Mouse (Mus musculus): ENCODE results near the gene Nav2.

Gene Nav2

GRCm38 (mm10) chr7:49249462-49249861, 340.9 kb downstream of the Nav2 start:
- CTCF ChIA-PET = interaction anchor here (1.1 kb wide), 1 partner anchor 24 kb away, joined by 3 read pairs; no protein-coding TSS in a partner anchor

DNA sequence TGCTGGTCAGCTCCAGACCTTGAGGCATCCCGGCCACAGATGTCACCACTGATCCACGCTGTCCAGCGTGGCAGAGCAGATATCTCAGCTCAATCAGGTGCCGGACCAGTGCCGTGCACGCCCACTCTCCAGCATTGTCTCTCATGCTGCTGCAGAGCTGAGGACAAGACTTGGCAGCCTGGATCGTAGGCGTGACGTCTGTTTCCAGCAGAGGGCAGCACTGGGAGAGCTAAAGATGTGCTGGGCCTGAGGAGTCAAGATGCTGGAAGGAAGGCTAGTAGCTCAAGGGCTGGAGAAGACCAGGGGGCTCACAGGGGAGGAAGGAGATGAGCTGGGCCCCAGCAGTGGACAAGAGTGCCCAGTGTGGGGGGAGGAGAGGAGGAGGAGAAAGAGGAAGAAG, 341.5 kb downstream of the Nav2 start:
- CTCF ChIA-PET = interaction anchor here (1.1 kb wide), 1 partner anchor 23 kb away, joined by 3 read pairs; no protein-coding TSS in a partner anchor

- CTCF ChIA-PET = interaction anchor here (0.5 to 1.1 kb wide), 4 partner anchors 22 to 415 kb away, joined by 3 to 5 read pairs (median 4); no protein-coding TSS in a partner anchor
Measured at GRCm38 (mm10) chr7:49250581-49251307, 342.2 kb downstream of the Nav2 start.

DNA sequence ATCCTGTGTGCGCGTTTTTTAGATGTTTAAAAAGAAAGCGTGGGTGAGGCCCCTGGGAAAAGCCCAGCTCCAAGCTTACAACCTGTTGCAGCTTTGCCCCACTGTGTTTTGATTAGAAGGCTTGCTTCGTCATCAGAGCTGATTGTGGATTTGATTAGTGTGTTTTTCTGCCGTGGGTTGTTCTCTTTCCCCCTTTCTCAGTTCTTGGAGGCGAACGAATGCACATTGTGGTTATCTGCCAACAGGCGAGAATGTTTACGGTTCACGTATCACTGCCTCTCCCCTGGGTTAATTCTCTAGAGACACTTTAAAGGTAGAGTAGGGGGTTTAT, 342.8 kb downstream of the Nav2 start:
- CTCF ChIA-PET = interaction anchor here (0.5 kb wide), 1 partner anchor 104 kb away, joined by 3 read pairs; no protein-coding TSS in a partner anchor

- CTCF ChIA-PET = interaction anchor here (0.7 kb wide), 1 partner anchor 491 kb away, joined by 3 read pairs; no protein-coding TSS in a partner anchor
Measured at GRCm38 (mm10) chr7:49252444-49252843, 343.9 kb downstream of the Nav2 start.

GRCm38 (mm10) chr7:49252902-49253301, 344.4 kb downstream of the Nav2 start:
- CTCF ChIA-PET = interaction anchor here (0.7 kb wide), 1 partner anchor 491 kb away, joined by 3 read pairs; no protein-coding TSS in a partner anchor

DNA sequence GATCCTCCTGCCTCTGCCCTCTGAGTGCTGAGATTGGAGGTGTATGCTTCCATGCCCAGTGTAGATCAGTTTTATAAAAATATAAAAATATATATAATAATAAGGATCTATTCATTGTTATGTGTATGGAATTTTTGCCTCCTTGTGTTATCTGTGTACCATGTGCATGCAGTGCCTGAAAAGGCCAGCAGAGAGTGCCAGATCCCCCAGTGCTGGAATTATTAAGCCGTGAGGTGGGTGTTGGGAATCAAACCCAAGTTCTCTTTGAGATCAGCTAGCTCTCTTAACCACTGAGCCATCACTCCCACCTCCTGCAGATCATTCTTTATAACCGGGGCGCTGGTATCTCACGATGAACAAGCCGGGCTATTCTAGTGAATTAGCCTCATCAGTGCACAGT, 346.5 kb downstream of the Nav2 start:
- CTCF ChIA-PET = no interaction called here

- CTCF ChIA-PET = no interaction called here
Measured at GRCm38 (mm10) chr7:49257234-49257906, 348.9 kb downstream of the Nav2 start.

- CTCF ChIA-PET = no interaction called here
Measured at GRCm38 (mm10) chr7:49258088-49258487, 349.6 kb downstream of the Nav2 start.

GRCm38 (mm10) chr7:49261941-49262511, 353.5 kb downstream of the Nav2 start:
- CTCF ChIA-PET = no interaction called here

DNA sequence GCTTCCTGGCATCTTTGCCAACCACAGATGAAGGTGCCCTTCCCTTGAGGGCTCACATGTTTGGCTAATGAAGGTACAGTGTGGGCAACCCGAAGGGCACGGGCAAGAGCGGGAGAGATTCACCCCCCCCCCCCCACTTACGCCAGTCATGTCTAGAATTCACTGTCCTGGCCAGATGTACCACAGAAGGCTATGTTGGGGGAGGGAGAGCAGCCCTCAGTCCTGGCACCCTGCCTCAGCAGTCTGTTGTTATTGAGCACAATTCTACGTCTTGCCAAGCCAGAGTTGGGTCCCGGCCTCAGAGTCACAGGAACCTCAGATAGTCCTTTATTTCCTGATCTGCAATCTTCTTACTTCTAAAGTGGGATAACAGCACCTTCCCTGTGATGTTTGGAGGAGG, 357.9 kb downstream of the Nav2 start:
- CTCF ChIA-PET = no interaction called here

DNA sequence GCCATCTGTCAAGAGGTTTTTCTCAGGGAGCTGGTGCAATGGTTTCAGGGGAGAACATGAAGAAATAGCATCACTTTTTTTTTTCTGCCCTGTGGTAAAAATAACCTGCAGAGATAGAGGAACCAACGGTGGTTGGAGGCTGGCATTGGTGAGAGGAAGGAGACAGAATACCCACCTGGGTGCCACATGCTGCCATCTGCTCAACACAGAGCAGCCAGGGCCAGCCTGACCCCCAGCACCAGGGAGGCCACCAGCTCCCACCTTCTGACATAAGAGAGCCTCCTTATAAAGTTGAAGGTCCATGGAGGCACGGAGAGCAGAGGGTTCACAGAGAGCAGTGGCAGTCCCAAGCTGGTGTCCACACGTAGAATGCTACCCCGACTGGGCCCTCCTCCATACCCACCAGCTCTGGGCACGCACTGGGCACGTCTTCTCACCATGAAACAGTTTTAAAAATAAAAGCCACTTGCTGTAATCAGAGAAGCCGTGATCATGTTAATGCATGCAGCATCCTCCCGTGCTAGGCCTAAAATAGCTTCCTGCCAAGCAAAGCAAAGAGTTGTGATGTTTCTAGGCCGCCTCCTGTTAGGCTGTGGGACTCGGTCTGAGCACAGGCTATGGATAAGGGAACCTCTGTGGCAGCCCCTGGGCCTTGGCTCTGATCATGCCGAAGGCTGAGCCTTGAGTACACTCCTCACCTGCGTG, 359.3 kb downstream of the Nav2 start:
- CTCF ChIA-PET = interaction anchor here (0.6 kb wide), 2 partner anchors 158 to 1182 kb away, joined by 4 to 19 read pairs; no protein-coding TSS in a partner anchor

DNA sequence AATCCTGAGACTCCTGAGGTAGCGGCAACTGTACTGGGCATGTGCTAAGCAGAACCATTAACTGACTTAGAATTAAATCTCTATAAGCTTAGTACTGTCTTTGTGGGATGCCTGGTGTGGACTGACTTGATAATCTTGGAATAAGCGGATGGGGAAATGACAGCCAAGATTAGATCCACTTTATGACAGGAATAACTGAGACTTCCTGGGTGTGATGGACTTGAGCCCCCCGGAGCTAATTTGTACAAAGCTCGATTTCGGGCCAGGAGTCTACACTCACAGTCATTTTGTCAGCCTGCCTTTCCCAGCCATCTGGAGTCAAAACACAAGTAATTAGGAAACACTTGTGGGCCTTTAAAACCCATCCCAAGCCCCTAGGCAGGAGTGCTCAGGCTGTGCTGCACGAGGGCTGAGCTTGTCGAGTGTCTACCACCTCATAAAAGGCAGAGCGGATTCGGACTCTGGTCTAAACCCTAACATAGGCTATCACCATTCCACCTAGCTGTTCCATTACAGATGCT, 359.9 kb downstream of the Nav2 start:
- CTCF ChIA-PET = no interaction called here

GRCm38 (mm10) chr7:49270855-49271254, 362.3 kb downstream of the Nav2 start:
- CTCF ChIA-PET = interaction anchor here (1.1 kb wide), 1 partner anchor 15 kb away, joined by 7 read pairs; no protein-coding TSS in a partner anchor

- CTCF ChIA-PET = interaction anchor here (0.8 to 1.3 kb wide), 2 partner anchors 23 to 56 kb away, joined by 3 read pairs; no protein-coding TSS in a partner anchor
Measured at GRCm38 (mm10) chr7:49272445-49273439, 364.2 kb downstream of the Nav2 start.

GRCm38 (mm10) chr7:49273907-49274656, 365.6 kb downstream of the Nav2 start:
- CTCF ChIA-PET = interaction anchor here (0.6 to 1.3 kb wide), 2 partner anchors 50 to 58 kb away, joined by 3 read pairs; no protein-coding TSS in a partner anchor

- CTCF ChIA-PET = interaction anchor here (0.8 kb wide), 1 partner anchor 29 kb away, joined by 3 read pairs; no protein-coding TSS in a partner anchor
Measured at GRCm38 (mm10) chr7:49274676-49275075, 366.2 kb downstream of the Nav2 start.

DNA sequence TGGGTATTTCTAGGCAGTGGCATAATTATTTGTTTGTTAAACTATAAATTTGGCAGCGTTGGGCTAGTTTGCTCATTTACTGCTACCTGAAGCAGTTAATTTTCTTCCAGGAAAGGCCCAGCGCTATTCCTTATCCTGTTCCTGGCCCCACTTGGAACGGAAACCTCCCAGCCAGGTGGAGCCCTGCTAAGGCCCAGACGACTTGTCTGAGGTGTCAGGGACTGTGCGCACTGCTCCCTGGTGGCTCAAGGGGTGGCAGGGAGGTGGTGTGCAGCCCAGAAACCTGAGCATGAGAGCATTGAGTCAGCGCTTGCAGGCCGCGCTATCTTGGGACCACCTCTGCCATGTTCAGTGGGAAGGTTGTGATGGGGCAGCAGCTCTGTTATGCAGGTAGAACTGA, 367.6 kb downstream of the Nav2 start:
- CTCF ChIA-PET = no interaction called here

DNA sequence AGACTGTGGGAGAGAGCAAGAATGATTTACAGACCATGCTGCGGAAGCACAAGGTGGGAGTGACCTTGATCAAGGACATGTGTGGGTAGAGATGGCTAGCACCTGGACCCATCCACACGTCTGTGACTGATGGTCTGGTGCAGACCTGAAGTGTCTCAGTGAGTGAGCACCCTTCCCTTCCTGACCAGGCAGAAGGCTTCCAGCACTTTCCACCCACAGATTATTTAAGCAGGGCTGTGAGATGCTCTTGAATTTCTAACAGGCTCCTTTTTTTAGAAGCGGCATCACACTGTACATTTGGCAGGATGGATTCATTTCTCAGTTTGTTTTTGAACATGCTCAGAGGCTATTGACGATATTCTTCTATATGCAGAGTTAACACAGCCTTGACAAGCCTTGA, 369.2 kb downstream of the Nav2 start:
- CTCF ChIA-PET = no interaction called here

Measured in spleen, embryonic (tissue).